In the genomic region with DNA sequence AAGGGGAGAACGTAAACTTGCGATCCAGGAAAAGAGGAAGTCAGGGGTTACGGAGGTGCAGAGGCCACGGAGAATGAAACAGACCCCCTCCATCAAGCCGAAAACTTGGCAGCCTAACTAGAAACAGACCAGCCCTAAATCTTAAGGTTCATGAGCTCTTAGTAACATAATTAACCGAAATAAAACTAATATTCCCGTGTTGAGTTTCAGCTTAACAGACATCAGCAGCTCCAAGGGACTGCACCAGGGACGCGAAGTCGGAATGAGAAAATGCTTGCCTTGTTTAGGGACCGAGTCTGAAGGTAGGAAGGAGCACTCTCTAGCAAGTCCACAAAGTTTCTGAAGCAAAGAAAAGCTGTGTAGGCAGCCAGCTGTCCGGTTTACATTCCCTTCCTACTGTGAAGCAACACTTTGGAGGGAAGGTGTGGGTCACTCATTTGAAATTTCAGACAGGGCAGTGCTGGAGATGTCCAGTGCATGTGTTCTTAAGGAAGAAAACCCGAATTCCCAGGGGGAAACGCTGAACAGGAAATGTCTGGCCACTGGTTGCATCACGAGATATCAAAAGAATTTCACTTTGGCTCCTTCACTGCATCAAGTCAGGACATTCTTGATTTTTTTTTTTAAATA, we compare ENCODE assay signal across 8 mouse cellular contexts.
A peak's percentile ranks its signal among the peaks of the same experiment; 100 is the strongest.
DNase-seq lines count a peak whose midpoint lies in the region; ATAC-seq and TF ChIP-seq lines count a peak whose summit lies in the region.

No protein-coding gene starts in this region.

- peaks cover 6% of the 10 kb centered on the region for H3K4me1 ChIP-seq in heart, adult 2 months (ENCODE audit: control insufficient read depth, insufficient read depth, low read length)
- H3K4me1 ChIP-seq in kidney, embryonic 15.5 days, result peaks cover 28% of the 10 kb centered on the region
- H3K4me1 ChIP-seq in forebrain, embryonic 16.5 days (replicated peaks; ENCODE audit: control insufficient read depth, insufficient read depth, low read length), result no peaks in the 10 kb centered on the region
- H3K4me1 ChIP-seq in hindbrain, embryonic 16.5 days (ENCODE audit: control insufficient read depth, insufficient read depth, low read depth, low read length), result no peaks in the 10 kb centered on the region

- peak; percentile 46; the same call in 1 of the 2 replicates for TF ChIP-seq EP300 in heart, adult 2 months (IDR thresholded peaks at IDR 0.05; ENCODE audit: insufficient read depth, low read depth, low read length)

- no peak for TF ChIP-seq CTCF in heart, adult 2 months (IDR thresholded peaks at IDR 0.05)

- no peaks in the 10 kb centered on the region for H3K27me3 ChIP-seq in heart, adult 2 months (ENCODE audit: control insufficient read depth, insufficient read depth, low read length)
- H3K27me3 ChIP-seq in kidney, embryonic 15.5 days, result no peaks in the 10 kb centered on the region
- no peaks in the 10 kb centered on the region for H3K27me3 ChIP-seq in forebrain, embryonic 16.5 days (replicated peaks; ENCODE audit: control insufficient read depth, insufficient read depth, low read length)
- H3K27me3 ChIP-seq in hindbrain, embryonic 16.5 days (replicated peaks; ENCODE audit: control insufficient read depth, insufficient read depth, low read length), result no peaks in the 10 kb centered on the region

- peak; percentile 74 for TF ChIP-seq POLR2A in heart, adult 2 months (IDR thresholded peaks at IDR 0.05; ENCODE audit: insufficient read depth, low read depth, low read length)

- intact Hi-C loops in heart, adult 2 months (cut with DNase I), result loop anchor here (10.0 kb wide), 3 partner anchors 91 to 409 kb away; no protein-coding TSS in a partner anchor

- peak; percentile 69 for ATAC-seq in kidney, embryonic 15.5 days (replicated peaks; ENCODE audit: low FRiP score)
- no peak for ATAC-seq in forebrain, embryonic 16.5 days
- no peak for ATAC-seq in hindbrain, embryonic 16.5 days

- DNase-seq in adrenal gland, adult 2 months, result peak; percentile 30
- no peak for DNase-seq in adrenal gland, postnatal 4 days (ENCODE audit: low spot score in 2 of 2)
- peak; percentile 55 to 79 for DNase-seq in heart, adult 2 months
- peak; percentile 62 for DNase-seq in lung, postnatal 25 days (ENCODE audit: low spot score)
- no peak for DNase-seq in right cerebral cortex, postnatal 10 days (ENCODE audit: low spot score in 2 of 2)

- H3K27ac ChIP-seq in heart, adult 2 months, result peak overlapping the region; percentile 72
- H3K27ac ChIP-seq in kidney, embryonic 15.5 days, result peak overlapping the region; percentile 86
- H3K27ac ChIP-seq in forebrain, embryonic 16.5 days (ENCODE audit: low read length), result no peak overlapping the region
- no peak overlapping the region for H3K27ac ChIP-seq in hindbrain, embryonic 16.5 days (ENCODE audit: low read depth, low read length)

- 23% methylated on average over 15 of the region's 15 CpGs for WGBS in heart, adult 2 months
- WGBS in kidney, embryonic 15.5 days, result 9% methylated on average over 15 of the region's 15 CpGs
- 51% methylated on average over 15 of the region's 15 CpGs for WGBS in forebrain, embryonic 16.5 days
- WGBS in hindbrain, embryonic 16.5 days, result 59% methylated on average over 15 of the region's 15 CpGs

- H3K9ac ChIP-seq in heart, adult 2 months (ENCODE audit: low read depth, low read length), result peak overlapping the region; percentile 28
- 0 out of 2 replicates have a peak overlapping the region, but pooled peaks have one; percentile 15 for H3K9ac ChIP-seq in kidney, embryonic 15.5 days
- no peak overlapping the region for H3K9ac ChIP-seq in forebrain, embryonic 16.5 days (replicated peaks; ENCODE audit: low read depth, low read length)
- H3K9ac ChIP-seq in hindbrain, embryonic 16.5 days (ENCODE audit: low read depth, low read length), result no peak overlapping the region

- no peaks in the 10 kb centered on the region; the same call in none of the 2 replicates for H3K36me3 ChIP-seq in heart, adult 2 months (ENCODE audit: control insufficient read depth, insufficient read depth, low read length)
- no peaks in the 10 kb centered on the region for H3K36me3 ChIP-seq in kidney, embryonic 15.5 days
- H3K36me3 ChIP-seq in forebrain, embryonic 16.5 days (ENCODE audit: control insufficient read depth, insufficient read depth), result no peaks in the 10 kb centered on the region
- H3K36me3 ChIP-seq in hindbrain, embryonic 16.5 days (ENCODE audit: control insufficient read depth, insufficient read depth, low read length), result no peaks in the 10 kb centered on the region

- H3K4me3 ChIP-seq in heart, adult 2 months, result peak overlapping the region; percentile 25
- peak overlapping the region; percentile 11 for H3K4me3 ChIP-seq in kidney, embryonic 15.5 days (replicated peaks)
- H3K4me3 ChIP-seq in forebrain, embryonic 16.5 days (replicated peaks; ENCODE audit: low read length), result no peak overlapping the region
- H3K4me3 ChIP-seq in hindbrain, embryonic 16.5 days (ENCODE audit: low read length), result no peak overlapping the region

- H3K4me2 ChIP-seq in kidney, embryonic 15.5 days, result peak overlapping the region; percentile 47
- H3K4me2 ChIP-seq in forebrain, embryonic 16.5 days (ENCODE audit: low read length), result no peak overlapping the region
- H3K4me2 ChIP-seq in hindbrain, embryonic 16.5 days (ENCODE audit: low read length), result no peak overlapping the region

- H3K9me3 ChIP-seq in kidney, embryonic 15.5 days (replicated peaks), result no peaks in the 10 kb centered on the region
- no peaks in the 10 kb centered on the region for H3K9me3 ChIP-seq in forebrain, embryonic 16.5 days (ENCODE audit: control insufficient read depth, low read length)
- no peaks in the 10 kb centered on the region for H3K9me3 ChIP-seq in hindbrain, embryonic 16.5 days (ENCODE audit: control insufficient read depth, low read length)

- H3K79me2 ChIP-seq in heart, adult 2 months (replicated peaks; ENCODE audit: control insufficient read depth, insufficient read depth, low read length), result no peaks in the 10 kb centered on the region

Comparison
In these comparisons a context has a peak if more than half of its experiments do, and no peak if none do; other contexts are left out.
1. DNase-seq: peak in adrenal gland, adult 2 months (single experiment), heart, adult 2 months (2 of 2) and lung, postnatal 25 days (single experiment); none in adrenal gland, postnatal 4 days (0 of 2) and right cerebral cortex, postnatal 10 days (0 of 2).
2. H3K27ac ChIP-seq: peak in heart, adult 2 months (single experiment) and kidney, embryonic 15.5 days (single experiment); none in forebrain, embryonic 16.5 days (single experiment) and hindbrain, embryonic 16.5 days (single experiment).
3. H3K4me3 ChIP-seq: peak in heart, adult 2 months (single experiment) and kidney, embryonic 15.5 days (single experiment); none in forebrain, embryonic 16.5 days (single experiment) and hindbrain, embryonic 16.5 days (single experiment).
4. H3K9ac ChIP-seq: peak in heart, adult 2 months (single experiment) and kidney, embryonic 15.5 days (single experiment); none in forebrain, embryonic 16.5 days (single experiment) and hindbrain, embryonic 16.5 days (single experiment).